Mouse (Mus musculus): ENCODE measurements around the gene Jund. TPM values are rescaled to one million over a fixed set of nuclear protein-coding genes. Genes with fewer than 3 reads are reported as not detected.

Gene Jund
- polyA plus RNA-seq, 1 experiment from 2014 or later, result 61.7 TPM

DNA sequence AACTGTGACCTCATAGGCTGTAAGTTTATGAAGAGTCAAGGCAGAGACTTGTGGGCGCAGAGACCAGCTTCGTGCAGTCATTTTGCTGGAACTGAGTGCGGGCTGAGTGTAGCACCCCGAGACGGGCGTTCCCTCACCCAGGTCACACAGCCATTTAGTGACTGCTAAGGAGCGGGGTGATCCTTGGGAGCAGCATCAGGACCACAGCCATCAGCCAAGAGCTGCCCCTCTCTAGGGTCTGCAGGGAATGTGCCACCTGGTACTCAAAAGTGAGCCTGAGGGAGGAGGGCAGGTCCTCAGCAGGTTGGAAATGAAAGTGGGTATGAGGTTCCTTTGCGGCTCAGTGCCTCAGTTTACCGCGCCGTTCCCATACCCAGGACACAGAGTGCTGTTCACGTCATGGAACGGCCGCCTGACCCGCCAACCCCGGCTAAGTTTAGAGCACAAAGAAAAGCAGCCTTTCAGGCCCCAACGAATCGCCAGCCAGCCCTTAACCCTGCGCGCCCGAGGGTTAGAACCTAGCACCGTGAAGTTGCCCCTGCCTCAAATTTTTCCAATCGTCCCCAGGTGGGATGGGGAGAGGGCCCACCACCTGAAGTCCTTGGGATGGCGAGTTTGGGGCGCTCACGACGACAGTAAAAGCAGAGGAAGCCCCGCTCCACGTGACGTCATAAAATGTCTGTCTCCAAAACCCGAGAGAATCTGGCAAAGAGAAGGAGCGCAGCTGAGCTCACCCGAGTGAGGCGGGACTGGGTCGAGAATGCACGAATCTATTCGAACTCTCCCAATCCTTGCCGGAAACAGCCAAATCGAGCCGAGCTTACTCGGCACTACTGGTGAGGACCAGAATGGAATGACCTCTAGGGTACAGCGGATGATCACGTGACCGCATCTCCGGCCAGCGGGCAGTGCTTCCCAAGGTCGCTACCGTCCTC, 45.2 kb downstream of the Jund start:
- Histone ChIP-seq H3K9me3 (no peaks in the 10 kb centered on the region), H3K27ac (replicated peaks) (peak overlapping the region; percentile 48; the same call in 1 of the 2 replicates), H3K4me3 (peak overlapping the region; percentile 51), H3K4me1 (peaks cover 36% of the 10 kb centered on the region), H3K36me3 (replicated peaks) (no peaks in the 10 kb centered on the region), H3K27me3 (replicated peaks; ENCODE audit: low read depth, poor library complexity, severe bottlenecking) (peaks cover 92% of the 10 kb centered on the region)
- DNase-seq (ENCODE audit: low spot score), result peak; percentile 45
- WGBS, result 5% methylated on average over 48 of the region's 48 CpGs

DNA sequence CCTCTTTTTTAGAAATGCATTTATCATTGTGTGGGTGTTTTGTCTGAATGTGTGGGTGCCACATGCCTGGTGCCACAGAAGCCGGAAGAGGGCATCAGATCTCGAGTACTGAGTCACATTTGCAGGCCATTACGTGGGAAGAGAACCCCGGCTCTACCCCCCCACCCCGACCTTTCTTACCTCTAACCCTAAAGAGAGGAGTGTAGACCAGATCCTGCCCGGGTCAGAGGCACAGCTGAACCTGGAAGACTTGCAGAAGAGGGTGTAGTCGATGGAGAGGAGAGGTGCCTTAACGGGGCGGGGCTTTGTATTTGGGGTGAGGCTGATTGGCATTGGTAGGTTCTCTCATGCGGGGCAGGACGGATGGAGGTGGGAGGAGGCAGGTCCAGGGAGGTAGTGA, 46.1 kb downstream of the Jund start:
- no peak overlapping the region for H3K4me3 ChIP-seq
- peaks cover 100% of the 10 kb centered on the region for H3K27me3 ChIP-seq (replicated peaks; ENCODE audit: low read depth, poor library complexity, severe bottlenecking)
- no peaks in the 10 kb centered on the region for H3K36me3 ChIP-seq (replicated peaks)
- WGBS, result 47% methylated on average over 11 of the region's 11 CpGs
- no peak overlapping the region for H3K27ac ChIP-seq (replicated peaks)
- H3K4me1 ChIP-seq, result peaks cover 36% of the 10 kb centered on the region
- H3K9me3 ChIP-seq, result no peaks in the 10 kb centered on the region
- DNase-seq (ENCODE audit: low spot score), result no peak

DNA sequence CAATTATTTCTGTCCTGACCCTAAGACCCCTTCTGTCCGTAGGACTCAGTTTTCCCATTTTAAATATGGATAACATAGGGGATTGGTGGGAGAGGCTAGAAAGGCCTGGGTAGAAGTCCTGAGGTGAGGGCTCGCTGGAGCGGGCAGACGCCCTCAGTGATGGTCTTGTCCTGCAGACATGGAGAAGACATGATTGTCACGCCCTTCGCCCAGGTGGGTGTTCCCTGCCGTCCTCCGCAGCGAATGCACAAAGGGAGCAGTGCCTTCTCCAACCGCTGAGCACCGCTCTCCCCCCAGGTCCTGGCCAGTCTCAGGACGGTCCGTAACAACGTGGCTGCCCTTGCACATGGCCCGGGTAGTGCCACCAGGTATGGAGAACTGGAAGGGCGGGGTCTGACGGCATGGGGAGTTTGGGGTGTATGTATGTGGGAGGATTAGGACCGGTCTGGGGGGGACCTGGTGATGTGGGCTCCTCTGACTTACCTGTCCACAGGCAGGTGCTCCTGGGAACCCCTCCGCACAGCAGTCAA, 47.0 kb downstream of the Jund start:
- Histone ChIP-seq H3K4me3 (no peak overlapping the region), H3K36me3 (replicated peaks) (no peaks in the 10 kb centered on the region), H3K27ac (replicated peaks) (no peak overlapping the region), H3K9me3 (no peaks in the 10 kb centered on the region), H3K4me1 (peaks cover 36% of the 10 kb centered on the region), H3K27me3 (replicated peaks; ENCODE audit: low read depth, poor library complexity, severe bottlenecking) (peaks cover 96% of the 10 kb centered on the region)
- 59% methylated on average over 19 of the region's 19 CpGs for WGBS
- DNase-seq (ENCODE audit: low spot score), result no peak

DNA sequence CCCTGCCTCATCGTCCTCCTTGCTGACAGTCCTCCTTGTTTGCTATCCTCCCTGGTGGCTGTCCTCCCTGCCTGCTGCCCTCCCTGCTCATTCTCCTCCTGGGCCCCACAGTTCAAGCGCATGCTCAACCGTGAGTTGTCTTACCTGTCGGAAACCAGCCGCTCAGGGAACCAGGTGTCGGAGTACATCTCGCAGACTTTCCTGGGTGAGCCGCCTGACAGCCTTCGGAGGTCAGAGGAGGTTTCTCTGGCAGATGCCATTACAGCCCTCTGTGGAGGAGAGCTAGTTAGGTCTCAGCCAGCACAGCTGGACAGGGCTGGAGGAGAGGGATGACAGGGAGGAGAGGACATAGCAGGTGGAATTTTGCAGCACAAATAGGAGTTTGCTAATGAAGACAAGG, 47.9 kb downstream of the Jund start:
- Histone ChIP-seq H3K27ac (replicated peaks) (no peak overlapping the region), H3K9me3 (no peaks in the 10 kb centered on the region), H3K27me3 (replicated peaks; ENCODE audit: low read depth, poor library complexity, severe bottlenecking) (peaks cover 87% of the 10 kb centered on the region), H3K4me1 (peaks cover 30% of the 10 kb centered on the region), H3K4me3 (no peak overlapping the region), H3K36me3 (replicated peaks) (no peaks in the 10 kb centered on the region)
- WGBS, result 70% methylated on average over 9 of the region's 9 CpGs
- DNase-seq (ENCODE audit: low spot score), result no peak

DNA sequence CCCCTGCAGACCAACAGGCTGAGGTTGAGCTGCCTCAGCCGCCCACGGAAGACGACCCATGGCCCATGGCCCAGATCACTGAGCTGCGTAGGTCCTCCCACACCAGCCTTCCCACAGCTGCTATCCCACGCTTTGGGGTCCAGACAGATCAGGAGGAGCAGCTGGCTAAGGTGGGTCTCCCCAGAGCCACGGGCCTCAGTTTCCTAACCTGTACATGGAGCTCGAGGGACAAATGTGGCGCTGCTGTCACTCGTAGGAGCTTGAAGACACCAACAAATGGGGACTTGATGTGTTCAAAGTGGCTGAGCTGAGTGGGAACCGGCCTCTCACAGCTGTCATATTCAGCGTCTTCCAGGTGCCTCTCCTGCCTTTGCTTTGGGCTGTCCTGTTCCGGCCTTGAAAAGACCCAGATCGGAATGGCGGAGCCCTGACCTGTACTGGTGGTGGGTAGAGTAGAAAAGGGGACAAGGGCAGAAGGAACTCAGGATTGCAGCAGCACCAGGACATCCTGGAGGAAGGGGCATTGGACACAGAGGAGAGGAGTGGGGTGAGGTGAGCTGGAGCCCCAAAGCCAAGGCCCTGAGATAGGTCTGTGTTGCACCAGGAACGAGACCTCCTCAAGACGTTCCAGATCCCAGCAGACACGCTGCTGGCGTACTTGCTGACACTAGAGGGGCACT, 48.6 kb downstream of the Jund start:
- Histone ChIP-seq H3K27ac (replicated peaks) (no peak overlapping the region), H3K4me1 (peaks cover 27% of the 10 kb centered on the region), H3K27me3 (replicated peaks; ENCODE audit: low read depth, poor library complexity, severe bottlenecking) (peaks cover 80% of the 10 kb centered on the region), H3K4me3 (no peak overlapping the region), H3K9me3 (no peaks in the 10 kb centered on the region), H3K36me3 (replicated peaks) (no peaks in the 10 kb centered on the region)
- no peak for DNase-seq (ENCODE audit: low spot score)
- WGBS, result 85% methylated on average over 18 of the region's 18 CpGs

DNA sequence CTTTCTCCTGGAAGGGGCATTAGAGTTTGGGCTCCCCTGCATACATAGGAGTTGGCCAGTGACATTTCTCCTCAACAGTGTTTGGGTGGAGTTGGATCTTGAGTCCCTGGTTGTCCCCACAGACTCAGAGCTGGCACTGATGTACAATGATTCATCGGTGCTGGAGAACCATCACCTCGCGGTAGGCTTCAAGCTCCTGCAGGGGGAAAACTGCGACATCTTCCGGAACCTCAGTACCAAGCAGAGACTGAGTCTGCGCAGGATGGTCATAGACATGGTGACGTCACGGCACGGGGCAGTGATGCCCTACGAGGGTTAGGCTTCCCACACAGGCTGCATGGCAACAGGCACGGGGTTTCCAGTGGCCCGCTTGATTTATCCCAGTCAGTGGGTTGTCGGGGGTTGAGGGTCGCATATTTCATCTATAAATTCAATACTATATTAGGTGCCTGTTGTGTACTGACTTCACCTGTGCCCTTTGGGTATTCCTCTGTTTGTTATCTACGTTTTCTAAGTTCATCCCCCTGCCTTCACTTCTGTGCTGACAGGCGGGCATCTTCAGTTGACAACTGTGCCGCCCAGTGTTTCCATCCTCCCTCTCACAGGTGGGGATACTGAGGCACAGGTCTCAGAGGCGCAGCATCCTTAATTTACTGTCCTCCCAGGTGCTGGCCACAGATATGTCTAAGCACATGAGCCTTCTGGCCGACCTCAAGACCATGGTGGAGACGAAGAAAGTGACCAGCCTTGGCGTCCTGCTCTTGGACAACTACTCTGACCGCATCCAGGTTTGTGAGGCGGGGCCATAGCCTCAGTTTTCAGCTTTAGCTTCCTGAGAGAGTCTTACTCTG, 49.7 kb downstream of the Jund start:
- WGBS, result 90% methylated on average over 23 of the region's 23 CpGs
- no peak overlapping the region for H3K27ac ChIP-seq (replicated peaks)
- DNase-seq (ENCODE audit: low spot score), result no peak
- H3K36me3 ChIP-seq (replicated peaks), result no peaks in the 10 kb centered on the region
- no peak overlapping the region for H3K4me3 ChIP-seq
- no peaks in the 10 kb centered on the region for H3K9me3 ChIP-seq
- peaks cover 69% of the 10 kb centered on the region for H3K27me3 ChIP-seq (replicated peaks; ENCODE audit: low read depth, poor library complexity, severe bottlenecking)
- H3K4me1 ChIP-seq, result peaks cover 27% of the 10 kb centered on the region

DNA sequence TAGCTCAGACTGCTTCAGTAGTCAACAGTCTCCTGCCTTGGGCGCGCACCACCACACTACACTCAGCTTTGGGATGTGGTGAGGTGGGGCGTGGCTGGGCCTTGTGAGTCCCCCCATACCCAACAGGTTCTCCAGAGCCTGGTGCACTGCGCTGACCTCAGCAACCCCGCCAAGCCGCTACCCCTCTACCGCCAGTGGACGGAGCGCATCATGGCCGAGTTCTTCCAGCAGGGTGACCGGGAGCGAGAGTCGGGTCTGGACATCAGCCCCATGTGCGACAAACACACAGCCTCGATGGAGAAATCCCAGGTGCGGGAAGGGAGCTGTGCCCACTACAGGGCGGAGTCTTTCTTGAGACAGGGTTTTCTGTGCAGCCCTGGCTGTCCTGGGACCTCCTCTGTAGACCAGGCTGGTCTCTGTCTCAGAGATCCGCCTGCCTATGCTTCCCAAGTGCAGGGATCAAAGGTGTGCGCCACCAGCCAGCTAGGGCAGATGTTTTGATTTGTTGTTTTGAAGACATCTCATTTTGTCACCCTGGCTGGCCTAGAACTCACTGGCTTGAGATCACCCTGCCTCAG, 50.4 kb downstream of the Jund start:
- Histone ChIP-seq H3K27ac (replicated peaks) (no peak overlapping the region), H3K4me3 (no peak overlapping the region), H3K4me1 (peaks cover 25% of the 10 kb centered on the region), H3K27me3 (replicated peaks; ENCODE audit: low read depth, poor library complexity, severe bottlenecking) (peaks cover 62% of the 10 kb centered on the region), H3K36me3 (replicated peaks) (no peaks in the 10 kb centered on the region), H3K9me3 (no peaks in the 10 kb centered on the region)
- no peak for DNase-seq (ENCODE audit: low spot score)
- WGBS, result 80% methylated on average over 19 of the region's 19 CpGs

Other genes with a start within 250 kb of the Jund start
- gene Klhl26, start 222.0 kb upstream of the Jund start, polyA plus RNA-seq (2016; fragmentation: Nextera tagmentation; extraction: Ambion mirVana), result 22.4 and 24.1 TPM in 2 replicates
- 28.3 and 29.4 TPM in 2 replicates for gene Tmem59l, start 211.6 kb upstream of the Jund start, polyA plus RNA-seq (2016; fragmentation: Nextera tagmentation; extraction: Ambion mirVana)
- 103 and 116 TPM in 2 replicates for gene Crlf1, start 205.8 kb upstream of the Jund start, polyA plus RNA-seq (2016; fragmentation: Nextera tagmentation; extraction: Ambion mirVana)
- 118 and 138 TPM in 2 replicates for gene Rex1bd, start 192.2 kb upstream of the Jund start, polyA plus RNA-seq (2016; fragmentation: Nextera tagmentation; extraction: Ambion mirVana)
- gene Uba52, start 188.1 kb upstream of the Jund start, polyA plus RNA-seq (2016; fragmentation: Nextera tagmentation; extraction: Ambion mirVana), result 908 and 951 TPM in 2 replicates
- 278 and 285 TPM in 2 replicates for gene Fkbp8, start 171.2 kb upstream of the Jund start, polyA plus RNA-seq (2016; fragmentation: Nextera tagmentation; extraction: Ambion mirVana)
- gene Kxd1, start 171.0 kb upstream of the Jund start, polyA plus RNA-seq (2016; fragmentation: Nextera tagmentation; extraction: Ambion mirVana), result 49.7 and 51.0 TPM in 2 replicates
- 20.8 and 21.1 TPM in 2 replicates for gene Ell, start 159.5 kb upstream of the Jund start, polyA plus RNA-seq (2016; fragmentation: Nextera tagmentation; extraction: Ambion mirVana)
- 184 and 187 TPM in 2 replicates for gene Isyna1, start 104.6 kb upstream of the Jund start, polyA plus RNA-seq (2016; fragmentation: Nextera tagmentation; extraction: Ambion mirVana)
- 105 and 109 TPM in 2 replicates for gene Ssbp4, start 90.1 kb upstream of the Jund start, polyA plus RNA-seq (2016; fragmentation: Nextera tagmentation; extraction: Ambion mirVana)
- 0.77 and 0.79 TPM in 2 replicates for gene Lrrc25, start 82.8 kb upstream of the Jund start, polyA plus RNA-seq (2016; fragmentation: Nextera tagmentation; extraction: Ambion mirVana)
- gene Gdf15, start 66.5 kb upstream of the Jund start, polyA plus RNA-seq (2016; fragmentation: Nextera tagmentation; extraction: Ambion mirVana), result 0.14 TPM in 1 of 2 replicates, not detected in the other
- 51.8 and 52.7 TPM in 2 replicates for gene Pgpep1, start 38.6 kb upstream of the Jund start, polyA plus RNA-seq (2016; fragmentation: Nextera tagmentation; extraction: Ambion mirVana)
- 347 and 351 TPM in 2 replicates for gene Lsm4, start 25.7 kb upstream of the Jund start, polyA plus RNA-seq (2016; fragmentation: Nextera tagmentation; extraction: Ambion mirVana)
- 0.05 TPM in 1 of 2 replicates, not detected in the other for gene Iqcn, start 4.5 kb downstream of the Jund start, polyA plus RNA-seq (2016; fragmentation: Nextera tagmentation; extraction: Ambion mirVana)
- not detected in 2 replicates for gene Gm3336, start 19.6 kb downstream of the Jund start, polyA plus RNA-seq (2016; fragmentation: Nextera tagmentation; extraction: Ambion mirVana)
- 0.20 and 0.69 TPM in 2 replicates for gene Pde4c, start 24.8 kb downstream of the Jund start, polyA plus RNA-seq (2016; fragmentation: Nextera tagmentation; extraction: Ambion mirVana)
- gene Rab3a, start 55.7 kb downstream of the Jund start, polyA plus RNA-seq (2016; fragmentation: Nextera tagmentation; extraction: Ambion mirVana), result 13.6 and 16.2 TPM in 2 replicates
- 28.2 and 34.5 TPM in 2 replicates for gene Mpv17l2, start 62.0 kb downstream of the Jund start, polyA plus RNA-seq (2016; fragmentation: Nextera tagmentation; extraction: Ambion mirVana)
- 79.2 and 79.8 TPM in 2 replicates for gene Pik3r2, start 77.8 kb downstream of the Jund start, polyA plus RNA-seq (2016; fragmentation: Nextera tagmentation; extraction: Ambion mirVana)
- gene Mast3, start 106.1 kb downstream of the Jund start, polyA plus RNA-seq (2016; fragmentation: Nextera tagmentation; extraction: Ambion mirVana), result 12.4 and 13.9 TPM in 2 replicates
- gene Il12rb1, start 109.5 kb downstream of the Jund start, polyA plus RNA-seq (2016; fragmentation: Nextera tagmentation; extraction: Ambion mirVana), result not detected in 2 replicates
- gene Arrdc2, start 140.8 kb downstream of the Jund start, polyA plus RNA-seq (2016; fragmentation: Nextera tagmentation; extraction: Ambion mirVana), result 5.1 and 5.8 TPM in 2 replicates
- gene Kcnn1, start 164.3 kb downstream of the Jund start, polyA plus RNA-seq (2016; fragmentation: Nextera tagmentation; extraction: Ambion mirVana), result 4.7 and 5.1 TPM in 2 replicates
- gene Ccdc124, start 175.0 kb downstream of the Jund start, polyA plus RNA-seq (2016; fragmentation: Nextera tagmentation; extraction: Ambion mirVana), result 173 and 179 TPM in 2 replicates
- 0.30 and 0.40 TPM in 2 replicates for gene Slc5a5, start 193.8 kb downstream of the Jund start, polyA plus RNA-seq (2016; fragmentation: Nextera tagmentation; extraction: Ambion mirVana)
- gene Rpl18a, start 198.5 kb downstream of the Jund start, polyA plus RNA-seq (2016; fragmentation: Nextera tagmentation; extraction: Ambion mirVana), result 3,888 and 3,901 TPM in 2 replicates
- gene Map1s, start 207.0 kb downstream of the Jund start, polyA plus RNA-seq (2016; fragmentation: Nextera tagmentation; extraction: Ambion mirVana), result 67.8 and 72.3 TPM in 2 replicates

Measured in embryonic facial prominence, embryonic 10.5 days (tissue).